Mouse (Mus musculus): ENCODE measurements around the gene Sgsm1.

DNA sequence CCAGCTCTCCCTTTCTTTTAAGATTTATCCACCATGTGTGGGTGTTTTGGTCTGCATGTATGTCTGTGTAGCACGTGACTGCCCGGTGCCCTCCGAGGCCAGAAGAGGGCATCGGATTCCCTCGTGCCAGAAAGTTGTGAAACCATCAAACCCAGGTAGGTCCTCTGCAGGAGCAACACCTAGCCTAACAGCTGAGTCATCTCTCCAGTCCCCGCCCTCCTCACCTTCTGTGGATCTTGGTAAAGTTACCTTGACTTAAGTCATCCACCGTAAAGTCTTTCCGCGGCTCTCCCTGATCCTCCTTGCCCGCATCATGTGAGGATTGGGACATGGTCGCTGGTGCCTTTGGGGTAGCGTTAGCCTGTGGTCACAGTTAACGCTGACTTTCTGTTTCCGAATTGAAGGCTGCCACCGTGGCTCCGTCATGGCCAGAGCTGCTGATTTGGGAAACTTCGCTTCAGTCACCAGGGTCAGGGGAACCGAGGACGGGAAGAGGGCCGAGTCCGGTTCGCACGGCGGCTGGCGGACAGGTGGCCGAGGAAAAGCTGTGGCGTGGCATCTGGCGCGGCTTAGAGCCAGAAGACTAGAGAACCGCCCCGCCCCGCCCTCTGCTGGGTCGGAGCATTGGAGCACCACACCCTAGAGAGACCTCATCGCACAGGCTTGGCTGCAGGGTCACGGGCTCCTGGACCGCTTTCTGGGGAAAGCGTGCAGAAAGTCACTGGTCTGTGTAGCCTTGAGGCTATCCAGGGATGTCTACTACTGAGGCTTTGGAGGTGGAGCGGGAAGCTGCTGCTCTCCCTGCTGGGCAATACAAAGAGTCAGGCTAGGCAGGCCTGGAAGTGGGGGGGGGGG is 13.4 kb upstream of the Sgsm1 start:
- no peak for TF ChIP-seq POLR2A (IDR thresholded peaks at IDR 0.05; ENCODE audit: borderline replicate concordance, insufficient read depth, low read length)
- TF ChIP-seq CTCF (IDR thresholded peaks at IDR 0.05; ENCODE audit: borderline replicate concordance, insufficient read depth, low read depth, low read length): no peak

Measured in cerebellum, adult 2 months (tissue).